Mouse (Mus musculus) B cell, adult 62 days (primary cell): Measurements from ENCODE around the gene Usp18. TPM values are rescaled to one million over a fixed set of nuclear protein-coding genes. Genes with fewer than 3 reads are reported as not detected.

ENCODE experiments used
- total RNA-seq: library from RNA; stranded (reverse); gene quantifications from 4 replicates; pipeline ENCODE4 v1.2.4, GENCODE M21; 2023

The Usp18 gene
- total RNA-seq, result 4.5 to 5.6 TPM (median 5.2 TPM) in 4 replicates

GRCm38 (mm10) chr6:121245127-121246036, at the start of gene Usp18:
Gene Usp18 (plus strand): TSS chr6:121245906.

GRCm38 (mm10) chr6:121210149-121210925, 35.4 kb upstream of the Usp18 start, which contains the start of gene Tuba8:
Gene Tuba8 (plus strand): TSS chr6:121210696.

GRCm38 (mm10) chr6:121299954-121300353, 54.2 kb downstream of the Usp18 start, which contains the start of gene Slc6a13:
Gene Slc6a13 (plus strand): TSS chr6:121300227.

Other genes starting within 250 kb of the Usp18 start
- 28.2 to 34.2 TPM (median 30.1 TPM) in 4 replicates for gene Mical3, start 114.9 kb upstream of the Usp18 start, total RNA-seq
- gene Pex26, start 62.2 kb upstream of the Usp18 start, total RNA-seq, result 6.9 to 10.9 TPM (median 7.9 TPM) in 4 replicates
- gene Tuba8, start 35.2 kb upstream of the Usp18 start, total RNA-seq, result not detected in 4 replicates
- gene Slc6a13, start 54.3 kb downstream of the Usp18 start, total RNA-seq, result 0.26 to 0.41 TPM in 2 of 4 replicates, not detected in the others
- gene Slc6a12, start 97.2 kb downstream of the Usp18 start, total RNA-seq, result 0.69 TPM in 1 of 4 replicates, not detected in the others
- not detected in 4 replicates for gene Iqsec3, start 227.8 kb downstream of the Usp18 start, total RNA-seq